Mouse (Mus musculus): ENCODE data around the gene Snrnp27. TPM values are rescaled to one million over a fixed set of nuclear protein-coding genes. Genes with fewer than 3 reads are reported as not detected.

Gene Snrnp27
- polyA plus RNA-seq, 1 experiment from 2014 or later: 137 TPM

DNA sequence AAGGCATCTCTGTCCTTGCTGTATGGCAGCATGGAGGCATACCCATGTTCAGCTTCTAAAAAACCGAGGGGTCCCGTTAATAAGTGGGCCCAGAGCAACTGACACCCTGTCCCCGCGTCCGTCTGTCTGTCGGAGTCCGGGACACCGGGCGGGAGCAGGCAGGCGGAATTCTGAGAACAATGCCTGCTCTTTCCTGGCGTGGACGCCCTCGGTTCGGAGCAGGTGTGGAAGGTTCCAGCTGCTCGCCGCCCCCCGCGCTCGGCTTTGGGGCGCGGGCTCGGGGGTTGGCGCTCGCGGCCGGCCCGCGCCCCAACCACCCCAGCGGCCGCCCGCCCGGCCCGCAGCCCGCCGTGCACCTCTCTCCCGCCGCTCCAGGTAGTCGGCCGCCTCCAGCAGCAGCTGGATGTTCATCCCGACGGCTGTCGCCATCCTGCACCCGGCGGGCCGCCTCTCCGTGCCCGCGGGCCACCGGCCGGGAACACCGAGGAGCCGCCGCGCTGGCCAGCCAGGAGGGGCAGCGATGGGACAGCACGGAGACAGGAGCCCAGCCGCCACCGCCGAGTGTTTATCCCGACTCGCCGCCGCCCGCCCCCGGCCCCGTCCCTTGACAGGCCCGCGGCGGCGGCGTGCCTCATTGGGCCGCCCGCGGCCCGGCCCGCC is 15.6 kb downstream of the Snrnp27 start, which contains the start of gene Mxd1:
Gene Mxd1 (minus strand): TSS at position 582 of the 660 bp plus-strand sequence.
- WGBS: under 1% methylated on average over 46 of the region's 76 CpGs
- Histone ChIP-seq H3K27ac (ENCODE audit: low read depth, low read length) (no peak within 1 kb of the TSS; the same call in 1 of the 2 replicates), H3K4me3 (ENCODE audit: low read depth, low read length) (peak within 1 kb of the TSS; percentile 73), H3K4me1 (ENCODE audit: control insufficient read depth, insufficient read depth, low read length) (peaks cover 18% of the 10 kb centered on the region), H3K36me3 (ENCODE audit: control insufficient read depth, insufficient read depth, low read length) (no peaks in the 10 kb centered on the region; the same call in 1 of the 2 replicates), H3K27me3 (ENCODE audit: control insufficient read depth, insufficient read depth, low read length) (no peaks in the 10 kb centered on the region), H3K9me3 (ENCODE audit: control insufficient read depth, low read length) (no peaks in the 10 kb centered on the region), H3K4me2 (peak within 1 kb of the TSS; percentile 89), H3K9ac (ENCODE audit: low read length) (peak within 1 kb of the TSS; percentile 71)
- DNase-seq (ENCODE audit: low spot score, missing footprints) (peak; percentile 82), ATAC-seq (ENCODE audit: low FRiP score) (no peak)

DNA sequence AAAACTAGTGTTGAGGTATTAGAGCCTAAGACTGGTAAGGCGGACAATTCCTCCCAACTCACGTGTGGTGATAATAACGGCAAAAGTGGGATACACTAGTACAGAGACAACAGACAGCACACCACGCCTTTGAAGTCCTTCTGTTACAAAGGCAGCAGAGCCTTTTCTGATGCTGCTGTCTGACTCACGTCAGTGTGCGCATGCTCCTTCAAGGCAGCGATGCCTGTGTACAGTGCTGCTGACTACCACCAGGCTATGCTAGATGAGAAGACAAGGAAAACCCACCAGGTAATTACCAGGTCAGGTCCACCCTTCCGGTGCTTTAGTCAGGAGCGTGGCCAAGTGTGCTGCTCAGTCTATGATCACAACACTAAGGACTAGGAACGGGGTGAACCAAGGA is 17.3 kb downstream of the Snrnp27 start:
- H3K27ac ChIP-seq (ENCODE audit: low read depth, low read length): no peak overlapping the region
- DNase-seq (ENCODE audit: low spot score, missing footprints) (peak; percentile 54), ATAC-seq (ENCODE audit: low FRiP score) (no peak)
- no peak overlapping the region for H3K4me3 ChIP-seq (ENCODE audit: low read depth, low read length)
- no peak overlapping the region for H3K4me2 ChIP-seq
- no peaks in the 10 kb centered on the region for H3K9me3 ChIP-seq (ENCODE audit: control insufficient read depth, low read length)
- no peaks in the 10 kb centered on the region for H3K27me3 ChIP-seq (ENCODE audit: control insufficient read depth, insufficient read depth, low read length)
- peaks cover 18% of the 10 kb centered on the region for H3K4me1 ChIP-seq (ENCODE audit: control insufficient read depth, insufficient read depth, low read length)
- H3K36me3 ChIP-seq (ENCODE audit: control insufficient read depth, insufficient read depth, low read length): no peaks in the 10 kb centered on the region; the same call in 1 of the 2 replicates
- WGBS: 93% methylated on average over 10 of the region's 10 CpGs
- H3K9ac ChIP-seq (ENCODE audit: low read length): no peak overlapping the region

DNA sequence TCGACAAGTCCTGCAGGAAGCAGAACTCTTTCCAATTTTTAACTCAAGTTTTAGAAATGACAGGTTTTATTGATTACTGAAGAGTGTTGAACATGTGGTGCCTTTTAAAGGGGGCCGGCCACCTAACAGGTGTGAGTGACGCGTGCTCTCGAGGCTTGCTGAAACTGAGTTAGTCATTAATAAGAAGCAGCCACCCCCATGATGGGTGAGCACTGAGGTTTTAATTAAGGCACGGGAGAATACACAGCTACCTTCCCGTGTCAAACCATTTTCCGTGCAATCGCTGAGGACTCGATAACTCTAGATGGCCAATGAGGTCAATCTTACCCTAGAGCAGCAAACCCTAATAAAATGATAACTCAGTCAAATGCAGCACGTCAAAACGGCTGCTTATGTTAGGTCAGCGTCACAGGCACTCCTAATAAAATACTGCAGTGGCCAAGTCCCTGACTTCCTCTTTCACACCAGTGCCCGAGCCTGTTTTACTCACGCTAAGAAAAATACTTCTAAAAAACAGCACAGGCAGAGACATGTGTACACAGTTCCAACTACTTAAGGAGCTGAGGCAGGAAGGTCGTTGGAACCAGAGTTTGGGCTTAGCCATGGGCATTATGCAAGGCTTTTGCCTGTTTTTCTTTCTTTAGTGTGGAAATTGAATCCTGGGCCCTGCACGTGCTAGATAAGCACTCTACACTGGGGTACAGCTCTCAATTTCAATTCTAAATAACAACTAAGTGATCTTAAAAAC is 18.6 kb downstream of the Snrnp27 start:
- no peak overlapping the region for H3K27ac ChIP-seq (ENCODE audit: low read depth, low read length)
- no peak overlapping the region for H3K9ac ChIP-seq (ENCODE audit: low read length)
- peaks cover 18% of the 10 kb centered on the region for H3K4me1 ChIP-seq (ENCODE audit: control insufficient read depth, insufficient read depth, low read length)
- H3K36me3 ChIP-seq (ENCODE audit: control insufficient read depth, insufficient read depth, low read length): no peaks in the 10 kb centered on the region
- peak; percentile 76 for DNase-seq (ENCODE audit: low spot score, missing footprints)
- H3K9me3 ChIP-seq (ENCODE audit: control insufficient read depth, low read length): no peaks in the 10 kb centered on the region
- WGBS: 86% methylated on average over 17 of the region's 17 CpGs
- no peak overlapping the region for H3K4me2 ChIP-seq
- no peak for ATAC-seq (ENCODE audit: low FRiP score)
- H3K4me3 ChIP-seq (ENCODE audit: low read depth, low read length): no peak overlapping the region
- no peaks in the 10 kb centered on the region for H3K27me3 ChIP-seq (ENCODE audit: control insufficient read depth, insufficient read depth, low read length)

- ATAC-seq (ENCODE audit: low FRiP score) (no peak), DNase-seq (ENCODE audit: low spot score, missing footprints) (peak; percentile 64)
- Histone ChIP-seq H3K9me3 (ENCODE audit: control insufficient read depth, low read length) (no peaks in the 10 kb centered on the region), H3K4me3 (ENCODE audit: low read depth, low read length) (no peak overlapping the region), H3K27ac (ENCODE audit: low read depth, low read length) (no peak overlapping the region), H3K4me2 (no peak overlapping the region), H3K27me3 (ENCODE audit: control insufficient read depth, insufficient read depth, low read length) (no peaks in the 10 kb centered on the region), H3K36me3 (ENCODE audit: control insufficient read depth, insufficient read depth, low read length) (no peaks in the 10 kb centered on the region), H3K4me1 (ENCODE audit: control insufficient read depth, insufficient read depth, low read length) (peaks cover 16% of the 10 kb centered on the region), H3K9ac (ENCODE audit: low read length) (no peak overlapping the region)
- WGBS: 81% methylated on average over 5 of the region's 5 CpGs
Measured at GRCm38 (mm10) chr6:86665076-86665475, 19.2 kb downstream of the Snrnp27 start.

DNA sequence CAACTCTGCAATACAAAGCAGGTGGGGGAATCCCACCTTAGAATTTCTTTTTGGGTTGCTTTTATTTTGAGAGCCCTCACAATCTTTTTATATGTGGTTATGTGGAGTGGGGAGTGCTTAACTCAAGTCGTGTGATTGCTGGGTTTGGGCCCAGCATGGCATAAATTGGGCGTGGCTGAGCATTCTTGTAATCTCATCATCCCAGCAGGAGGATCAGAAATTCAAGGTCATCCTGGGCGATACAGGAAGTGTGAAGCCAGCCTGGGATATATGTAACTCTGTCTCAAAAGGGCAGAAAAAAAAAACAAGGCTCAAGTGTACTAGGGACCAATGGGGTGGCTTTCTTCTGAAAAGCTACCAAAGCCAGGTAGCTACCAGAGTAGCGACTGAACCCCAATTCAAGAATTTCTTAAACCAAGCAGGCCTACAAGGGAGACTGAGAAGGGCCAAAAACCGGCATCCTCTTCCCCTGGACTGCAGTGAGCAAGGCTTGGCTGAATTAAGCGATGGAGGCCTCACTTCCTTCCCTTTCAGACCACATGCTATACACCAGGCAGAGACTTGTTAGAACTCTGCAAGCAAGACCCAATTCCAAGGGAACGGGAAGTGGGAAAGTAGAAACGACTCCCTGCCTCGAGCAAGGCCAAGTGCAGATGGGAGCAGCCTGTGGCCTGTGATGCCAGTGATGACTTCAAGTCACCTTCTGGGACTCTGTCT is 24.0 kb downstream of the Snrnp27 start:
- Histone ChIP-seq H3K4me3 (ENCODE audit: low read depth, low read length) (no peak overlapping the region), H3K27me3 (ENCODE audit: control insufficient read depth, insufficient read depth, low read length) (no peaks in the 10 kb centered on the region), H3K9me3 (ENCODE audit: control insufficient read depth, low read length) (no peaks in the 10 kb centered on the region), H3K4me1 (ENCODE audit: control insufficient read depth, insufficient read depth, low read length) (no peaks in the 10 kb centered on the region), H3K36me3 (ENCODE audit: control insufficient read depth, insufficient read depth, low read length) (no peaks in the 10 kb centered on the region), H3K27ac (ENCODE audit: low read depth, low read length) (no peak overlapping the region), H3K4me2 (no peak overlapping the region), H3K9ac (ENCODE audit: low read length) (no peak overlapping the region)
- WGBS: 87% methylated on average over 9 of the region's 9 CpGs
- DNase-seq (ENCODE audit: low spot score, missing footprints) (no peak), ATAC-seq (ENCODE audit: low FRiP score) (no peak)

DNA sequence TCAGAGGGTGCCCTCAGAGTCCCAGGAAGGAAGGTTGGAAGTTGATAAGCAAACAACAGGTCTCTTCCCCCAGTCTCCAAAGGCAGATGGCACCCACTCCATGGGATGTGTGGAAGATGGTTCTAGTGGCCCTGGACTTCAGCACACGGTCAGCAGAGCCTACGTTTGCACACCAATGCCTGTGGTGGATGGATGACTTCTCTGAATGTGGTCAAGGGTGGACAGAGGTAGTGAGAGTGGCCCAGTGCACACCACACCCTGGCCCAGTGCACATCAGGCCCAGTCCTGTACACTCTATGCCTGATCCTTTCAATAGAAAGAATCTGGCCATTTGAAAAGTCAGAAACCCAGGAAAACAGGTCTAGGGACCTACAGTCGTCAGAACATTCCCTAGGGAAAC is 25.8 kb downstream of the Snrnp27 start:
- WGBS: 88% methylated on average over 3 of the region's 3 CpGs
- no peaks in the 10 kb centered on the region for H3K36me3 ChIP-seq (ENCODE audit: control insufficient read depth, insufficient read depth, low read length)
- no peaks in the 10 kb centered on the region for H3K27me3 ChIP-seq (ENCODE audit: control insufficient read depth, insufficient read depth, low read length)
- H3K4me1 ChIP-seq (ENCODE audit: control insufficient read depth, insufficient read depth, low read length): no peaks in the 10 kb centered on the region
- H3K9ac ChIP-seq (ENCODE audit: low read length): no peak overlapping the region
- H3K4me2 ChIP-seq: no peak overlapping the region
- no peaks in the 10 kb centered on the region for H3K9me3 ChIP-seq (ENCODE audit: control insufficient read depth, low read length)
- H3K27ac ChIP-seq (ENCODE audit: low read depth, low read length): no peak overlapping the region
- ATAC-seq (ENCODE audit: low FRiP score) (no peak), DNase-seq (ENCODE audit: low spot score, missing footprints) (peak; percentile 62)
- H3K4me3 ChIP-seq (ENCODE audit: low read depth, low read length): no peak overlapping the region

DNA sequence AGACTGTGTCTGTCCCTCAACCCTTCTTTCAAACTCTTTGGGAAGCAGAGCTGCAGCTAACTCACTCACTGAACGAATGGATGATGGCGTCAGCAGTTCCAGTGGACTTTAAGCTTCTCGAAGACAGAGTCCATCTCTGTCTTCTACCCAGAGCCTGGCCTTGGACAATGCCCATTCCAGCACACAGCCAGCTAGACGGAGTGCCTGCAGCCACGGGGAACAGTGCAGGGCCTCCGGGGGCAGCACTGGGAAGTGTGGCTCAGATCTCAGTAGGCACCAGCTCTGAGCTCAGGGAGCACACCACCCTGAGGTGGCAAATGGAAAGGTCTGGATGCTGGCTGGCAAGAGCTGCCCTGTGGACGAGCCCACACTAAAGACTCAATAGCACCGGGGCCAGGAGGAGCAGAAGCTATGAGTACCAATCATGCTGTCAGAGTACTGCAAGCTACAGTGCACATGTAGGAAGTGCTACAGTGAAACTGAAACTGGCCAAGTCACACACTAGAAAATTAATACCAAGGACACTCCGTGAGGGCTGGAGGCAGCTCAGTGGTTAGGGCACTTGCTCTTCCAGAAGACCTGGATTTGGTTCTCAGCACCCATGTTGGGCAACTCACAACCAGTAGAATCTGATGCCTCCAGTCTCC is 29.9 kb downstream of the Snrnp27 start:
- no peak for ATAC-seq (ENCODE audit: low FRiP score)
- 77% methylated on average over 9 of the region's 9 CpGs for WGBS
- no peak overlapping the region for H3K4me2 ChIP-seq
- H3K36me3 ChIP-seq (ENCODE audit: control insufficient read depth, insufficient read depth, low read length): peaks cover 3% of the 10 kb centered on the region; the same call in 1 of the 2 replicates
- no peak overlapping the region for H3K4me3 ChIP-seq (ENCODE audit: low read depth, low read length)
- H3K9ac ChIP-seq (ENCODE audit: low read length): no peak overlapping the region
- no peaks in the 10 kb centered on the region for H3K9me3 ChIP-seq (ENCODE audit: control insufficient read depth, low read length)
- H3K27ac ChIP-seq (ENCODE audit: low read depth, low read length): no peak overlapping the region
- no peak for DNase-seq (ENCODE audit: low spot score, missing footprints)
- H3K27me3 ChIP-seq (ENCODE audit: control insufficient read depth, insufficient read depth, low read length): no peaks in the 10 kb centered on the region
- no peaks in the 10 kb centered on the region for H3K4me1 ChIP-seq (ENCODE audit: control insufficient read depth, insufficient read depth, low read length)

- no peak for ATAC-seq (ENCODE audit: low FRiP score)
- Histone ChIP-seq H3K27ac (ENCODE audit: low read depth, low read length) (no peak overlapping the region), H3K27me3 (ENCODE audit: control insufficient read depth, insufficient read depth, low read length) (no peaks in the 10 kb centered on the region), H3K9ac (ENCODE audit: low read length) (no peak overlapping the region), H3K36me3 (ENCODE audit: control insufficient read depth, insufficient read depth, low read length) (peaks cover 3% of the 10 kb centered on the region; the same call in 1 of the 2 replicates), H3K4me2 (no peak overlapping the region), H3K4me3 (ENCODE audit: low read depth, low read length) (no peak overlapping the region), H3K4me1 (ENCODE audit: control insufficient read depth, insufficient read depth, low read length) (no peaks in the 10 kb centered on the region), H3K9me3 (ENCODE audit: control insufficient read depth, low read length) (no peaks in the 10 kb centered on the region)
- WGBS: 90% methylated on average over 6 of the region's 6 CpGs
- no peak for DNase-seq (ENCODE audit: low spot score, missing footprints)
Measured at GRCm38 (mm10) chr6:86653026-86653425, 31.3 kb downstream of the Snrnp27 start.

All from midbrain, embryonic 11.5 days (tissue).